Mouse (Mus musculus): Measurements from ENCODE around the gene Galnt17. TPM values are rescaled to one million over a fixed set of nuclear protein-coding genes. Genes with fewer than 3 reads are reported as not detected.
A peak's percentile ranks its signal among the peaks of the same experiment; 100 is the strongest.

Galnt17 gene
- polyA plus RNA-seq, 1 experiment from 2014 or later, result 4.1 TPM

DNA sequence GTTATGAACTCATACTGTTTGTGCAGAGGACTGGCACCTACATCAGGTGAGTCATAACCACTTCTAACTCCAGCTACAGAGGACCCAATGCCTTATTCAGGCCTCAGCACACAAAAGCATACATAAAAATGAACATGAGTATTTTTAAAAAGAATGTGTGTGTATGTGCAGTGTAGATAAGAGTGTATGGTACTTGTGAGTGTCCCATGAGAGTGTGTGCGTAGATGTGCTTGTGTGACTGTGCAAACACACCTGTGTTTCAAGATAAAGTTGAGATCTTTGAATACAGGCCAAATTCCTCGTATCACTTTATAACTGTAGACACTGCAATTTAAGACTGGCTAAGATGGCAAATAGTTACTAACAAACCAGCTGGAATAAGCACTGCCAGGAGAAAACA is 307.7 kb downstream of the Galnt17 start:
- Histone ChIP-seq H3K4me3 (ENCODE audit: low read depth, low read length) (no peak overlapping the region), H3K27me3 (replicated peaks; ENCODE audit: control insufficient read depth, insufficient read depth, low read length) (no peaks in the 10 kb centered on the region), H3K4me1 (ENCODE audit: control insufficient read depth, insufficient read depth, low read length) (no peaks in the 10 kb centered on the region), H3K9me3 (ENCODE audit: control insufficient read depth, low read length) (0 out of 2 replicates have a peak, but pooled peaks cover 6% of the 10 kb centered on the region), H3K27ac (replicated peaks; ENCODE audit: low read depth, low read length) (no peak overlapping the region), H3K9ac (ENCODE audit: low read depth, low read length) (no peak overlapping the region), H3K4me2 (ENCODE audit: low read depth, low read length) (no peak overlapping the region), H3K36me3 (ENCODE audit: control insufficient read depth, insufficient read depth, low read length) (no peaks in the 10 kb centered on the region)
- 78% methylated on average over 2 of the region's 2 CpGs for WGBS
- ATAC-seq (ENCODE audit: low read depth) (no peak), DNase-seq (ENCODE audit: low spot score) (no peak)

DNA sequence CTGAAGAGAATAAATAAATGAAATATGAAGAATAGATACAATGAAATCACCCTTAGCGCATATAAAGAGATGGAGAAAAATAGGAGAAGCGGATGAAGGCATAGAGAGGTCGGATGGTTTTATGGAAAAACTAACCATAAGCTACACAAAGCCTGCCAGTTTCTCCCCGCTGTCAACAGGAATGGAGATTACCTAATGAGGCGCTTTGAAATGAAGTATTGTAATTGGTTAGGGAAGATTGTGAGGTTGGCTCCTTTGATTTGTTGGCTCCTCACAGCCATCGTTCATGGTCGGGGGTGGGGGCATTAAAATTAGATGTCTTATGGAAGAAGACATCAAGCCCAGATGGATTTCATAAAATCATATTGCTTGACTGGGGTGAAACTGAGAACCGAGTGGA is 329.0 kb downstream of the Galnt17 start:
- H3K4me3 ChIP-seq (ENCODE audit: low read depth, low read length), result no peak overlapping the region
- H3K9ac ChIP-seq (ENCODE audit: low read depth, low read length), result no peak overlapping the region
- H3K4me1 ChIP-seq (ENCODE audit: control insufficient read depth, insufficient read depth, low read length), result no peaks in the 10 kb centered on the region
- no peak overlapping the region for H3K4me2 ChIP-seq (ENCODE audit: low read depth, low read length)
- 72% methylated on average over 8 of the region's 8 CpGs for WGBS
- no peaks in the 10 kb centered on the region for H3K36me3 ChIP-seq (ENCODE audit: control insufficient read depth, insufficient read depth, low read length)
- H3K9me3 ChIP-seq (ENCODE audit: control insufficient read depth, low read length), result peaks cover 6% of the 10 kb centered on the region; the same call in 1 of the 2 replicates
- DNase-seq (ENCODE audit: low spot score) (peak; percentile 31), ATAC-seq (ENCODE audit: low read depth) (no peak)
- H3K27me3 ChIP-seq (replicated peaks; ENCODE audit: control insufficient read depth, insufficient read depth, low read length), result no peaks in the 10 kb centered on the region
- H3K27ac ChIP-seq (replicated peaks; ENCODE audit: low read depth, low read length), result no peak overlapping the region

DNA sequence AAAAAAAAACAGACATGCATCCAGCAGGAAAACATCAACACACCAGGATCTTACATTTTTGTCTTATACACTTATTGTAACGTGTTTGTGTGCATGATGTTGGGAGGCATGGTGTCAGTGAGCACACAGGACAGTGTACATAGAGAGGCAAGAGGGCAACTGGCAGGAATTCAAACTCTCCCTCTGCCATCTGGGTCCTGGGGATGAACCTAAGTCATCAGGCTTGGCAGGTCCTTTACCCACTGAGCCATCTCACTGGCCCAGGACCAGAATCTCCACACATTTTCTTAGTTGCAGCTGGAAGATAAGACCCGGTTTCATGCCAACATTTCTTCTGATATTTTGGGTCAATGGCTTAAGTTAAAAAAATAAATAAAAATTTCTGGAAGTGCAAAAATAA is 329.4 kb downstream of the Galnt17 start:
- 55% methylated on average over 2 of the region's 2 CpGs for WGBS
- no peak overlapping the region for H3K9ac ChIP-seq (ENCODE audit: low read depth, low read length)
- no peak for ATAC-seq (ENCODE audit: low read depth)
- DNase-seq (ENCODE audit: low spot score), result no peak
- H3K4me1 ChIP-seq (ENCODE audit: control insufficient read depth, insufficient read depth, low read length), result no peaks in the 10 kb centered on the region
- H3K27ac ChIP-seq (replicated peaks; ENCODE audit: low read depth, low read length), result no peak overlapping the region
- H3K4me2 ChIP-seq (ENCODE audit: low read depth, low read length), result no peak overlapping the region
- no peaks in the 10 kb centered on the region for H3K27me3 ChIP-seq (replicated peaks; ENCODE audit: control insufficient read depth, insufficient read depth, low read length)
- peaks cover 6% of the 10 kb centered on the region; the same call in 1 of the 2 replicates for H3K9me3 ChIP-seq (ENCODE audit: control insufficient read depth, low read length)
- no peak overlapping the region for H3K4me3 ChIP-seq (ENCODE audit: low read depth, low read length)
- H3K36me3 ChIP-seq (ENCODE audit: control insufficient read depth, insufficient read depth, low read length), result no peaks in the 10 kb centered on the region

DNA sequence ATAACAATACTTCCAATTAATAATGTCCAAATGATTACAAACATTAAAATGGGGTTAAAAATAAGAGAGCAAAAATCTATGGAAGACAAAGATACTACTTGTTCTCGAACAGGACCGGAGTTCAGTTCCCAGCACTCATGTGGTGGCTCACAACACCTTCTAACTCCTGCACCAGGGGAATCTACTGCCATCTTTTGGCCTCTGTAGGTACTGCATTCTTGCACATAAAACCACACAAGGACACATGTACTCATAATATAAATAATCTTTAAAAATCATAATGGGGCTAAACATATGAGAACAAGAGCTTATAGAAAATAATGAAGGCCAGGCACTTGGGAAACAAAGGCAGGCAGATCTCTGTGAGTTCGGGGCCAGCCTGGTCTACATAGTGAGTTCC is 330.3 kb downstream of the Galnt17 start:
- H3K9ac ChIP-seq (ENCODE audit: low read depth, low read length), result no peak overlapping the region
- 91% methylated on average over 3 of the region's 3 CpGs for WGBS
- H3K4me2 ChIP-seq (ENCODE audit: low read depth, low read length), result no peak overlapping the region
- DNase-seq (ENCODE audit: low spot score) (no peak), ATAC-seq (ENCODE audit: low read depth) (no peak)
- no peaks in the 10 kb centered on the region for H3K27me3 ChIP-seq (replicated peaks; ENCODE audit: control insufficient read depth, insufficient read depth, low read length)
- H3K4me1 ChIP-seq (ENCODE audit: control insufficient read depth, insufficient read depth, low read length), result no peaks in the 10 kb centered on the region
- no peaks in the 10 kb centered on the region for H3K36me3 ChIP-seq (ENCODE audit: control insufficient read depth, insufficient read depth, low read length)
- no peak overlapping the region for H3K27ac ChIP-seq (replicated peaks; ENCODE audit: low read depth, low read length)
- no peak overlapping the region for H3K4me3 ChIP-seq (ENCODE audit: low read depth, low read length)
- peaks cover 6% of the 10 kb centered on the region; the same call in 1 of the 2 replicates for H3K9me3 ChIP-seq (ENCODE audit: control insufficient read depth, low read length)

DNA sequence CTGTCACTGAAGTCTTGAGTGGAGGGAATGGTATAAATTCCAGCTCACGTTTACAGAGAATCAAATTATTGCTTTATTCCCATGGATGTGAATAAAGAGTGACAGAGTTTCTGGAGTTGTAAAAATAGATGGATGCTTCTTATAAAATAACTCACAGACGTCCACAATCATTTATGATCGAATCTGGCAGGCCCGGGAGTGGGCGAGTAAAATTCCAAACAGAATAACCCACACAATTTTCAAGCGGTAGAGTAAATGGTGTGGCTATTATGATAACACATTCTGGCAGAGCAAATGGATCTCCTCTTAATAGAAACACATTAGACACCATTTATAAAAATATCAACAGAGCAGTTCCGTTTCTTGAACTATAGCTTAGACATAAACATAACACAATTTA is 355.9 kb downstream of the Galnt17 start:
- no peak for ATAC-seq (ENCODE audit: low read depth)
- WGBS, result 65% methylated on average over 7 of the region's 7 CpGs
- H3K27me3 ChIP-seq (replicated peaks; ENCODE audit: control insufficient read depth, insufficient read depth, low read length), result no peaks in the 10 kb centered on the region
- H3K9ac ChIP-seq (ENCODE audit: low read depth, low read length), result no peak overlapping the region
- no peaks in the 10 kb centered on the region for H3K36me3 ChIP-seq (ENCODE audit: control insufficient read depth, insufficient read depth, low read length)
- peaks cover 6% of the 10 kb centered on the region for H3K4me1 ChIP-seq (ENCODE audit: control insufficient read depth, insufficient read depth, low read length)
- DNase-seq (ENCODE audit: low spot score), result peak; percentile 35
- peaks cover 5% of the 10 kb centered on the region; the same call in 1 of the 2 replicates for H3K9me3 ChIP-seq (ENCODE audit: control insufficient read depth, low read length)
- H3K4me2 ChIP-seq (ENCODE audit: low read depth, low read length), result no peak overlapping the region
- H3K4me3 ChIP-seq (ENCODE audit: low read depth, low read length), result no peak overlapping the region
- no peak overlapping the region for H3K27ac ChIP-seq (replicated peaks; ENCODE audit: low read depth, low read length)

DNA sequence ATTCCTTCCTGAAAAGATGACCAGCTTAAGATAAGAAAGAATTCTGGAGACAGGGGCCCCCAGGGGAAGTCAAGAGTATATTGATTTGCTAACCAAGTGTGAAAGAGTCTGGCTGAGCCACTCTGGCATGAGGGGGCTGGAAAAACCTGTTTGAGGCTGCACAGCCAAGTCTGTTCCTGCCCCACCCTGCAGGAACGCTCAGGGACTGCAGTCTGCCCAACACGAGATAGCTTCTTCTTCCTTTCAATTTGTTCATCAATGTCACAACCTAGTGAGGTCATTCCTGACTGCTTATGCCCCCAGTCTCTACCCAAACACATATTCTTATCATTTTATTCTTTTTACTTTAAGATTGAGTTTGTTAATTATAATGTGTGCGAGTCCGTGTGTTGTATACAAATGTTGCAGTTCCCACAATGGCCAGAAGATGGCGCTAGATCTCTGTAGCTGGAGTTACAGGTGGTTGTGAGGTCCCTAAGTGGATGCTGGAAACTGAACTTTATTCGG is 357.4 kb downstream of the Galnt17 start:
- Histone ChIP-seq H3K9ac (ENCODE audit: low read depth, low read length) (no peak overlapping the region), H3K27me3 (replicated peaks; ENCODE audit: control insufficient read depth, insufficient read depth, low read length) (no peaks in the 10 kb centered on the region), H3K4me3 (ENCODE audit: low read depth, low read length) (no peak overlapping the region), H3K4me2 (ENCODE audit: low read depth, low read length) (no peak overlapping the region), H3K4me1 (ENCODE audit: control insufficient read depth, insufficient read depth, low read length) (peaks cover 6% of the 10 kb centered on the region; the same call in 1 of the 2 replicates), H3K9me3 (ENCODE audit: control insufficient read depth, low read length) (peaks cover 5% of the 10 kb centered on the region; the same call in 1 of the 2 replicates), H3K36me3 (ENCODE audit: control insufficient read depth, insufficient read depth, low read length) (no peaks in the 10 kb centered on the region), H3K27ac (replicated peaks; ENCODE audit: low read depth, low read length) (peak overlapping the region; percentile 55)
- ATAC-seq (ENCODE audit: low read depth) (peak; percentile 84), DNase-seq (ENCODE audit: low spot score) (peak; percentile 84)
- 38% methylated on average over 6 of the region's 6 CpGs for WGBS

DNA sequence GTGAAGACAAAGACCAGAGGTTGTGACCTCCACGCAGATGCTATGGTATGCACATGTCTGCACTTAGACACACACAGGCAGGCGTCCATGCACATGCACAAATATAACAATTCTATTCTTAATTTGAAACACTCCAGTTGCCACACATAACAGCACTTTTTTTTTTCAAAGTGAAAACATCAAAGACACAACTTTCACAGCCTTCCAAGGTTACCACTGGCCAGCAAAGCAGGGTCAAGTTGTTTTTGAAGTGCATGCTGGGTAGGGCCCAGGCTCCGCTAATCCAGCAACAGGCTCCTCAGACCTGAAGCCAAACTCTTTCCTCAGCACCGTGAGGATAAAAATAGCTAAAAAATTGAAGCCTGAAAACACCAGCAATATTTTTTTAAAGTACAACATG is 357.9 kb downstream of the Galnt17 start:
- ATAC-seq (ENCODE audit: low read depth), result peak; percentile 50; the same call in 1 of the 2 replicates
- no peak overlapping the region for H3K4me3 ChIP-seq (ENCODE audit: low read depth, low read length)
- WGBS, result 22% methylated on average over 4 of the region's 4 CpGs
- H3K4me1 ChIP-seq (ENCODE audit: control insufficient read depth, insufficient read depth, low read length), result peaks cover 6% of the 10 kb centered on the region; the same call in 1 of the 2 replicates
- no peaks in the 10 kb centered on the region for H3K27me3 ChIP-seq (replicated peaks; ENCODE audit: control insufficient read depth, insufficient read depth, low read length)
- no peak overlapping the region for H3K9ac ChIP-seq (ENCODE audit: low read depth, low read length)
- H3K36me3 ChIP-seq (ENCODE audit: control insufficient read depth, insufficient read depth, low read length), result no peaks in the 10 kb centered on the region
- H3K4me2 ChIP-seq (ENCODE audit: low read depth, low read length), result no peak overlapping the region
- H3K9me3 ChIP-seq (ENCODE audit: control insufficient read depth, low read length), result peaks cover 5% of the 10 kb centered on the region; the same call in 1 of the 2 replicates
- peak; percentile 59 for DNase-seq (ENCODE audit: low spot score)
- H3K27ac ChIP-seq (replicated peaks; ENCODE audit: low read depth, low read length), result peak overlapping the region; percentile 55

DNA sequence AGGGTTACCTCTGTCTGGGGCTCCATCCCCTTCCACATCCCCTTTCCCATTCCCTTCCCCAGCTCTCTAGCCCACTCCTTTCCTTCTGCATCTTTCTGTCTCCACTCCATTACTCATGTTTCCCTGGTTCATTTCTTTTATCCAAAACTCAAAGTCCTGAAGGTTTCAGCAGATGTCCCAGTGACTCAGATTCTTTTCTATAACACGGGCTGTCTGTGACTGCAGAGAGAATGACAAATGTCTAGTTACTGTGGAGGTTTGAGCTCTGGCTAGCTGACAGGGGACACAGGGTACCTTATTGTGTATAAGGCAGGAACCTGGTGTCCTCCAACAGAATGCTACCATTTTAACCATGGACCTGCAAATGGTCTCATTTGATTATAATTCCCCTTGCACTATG is 358.6 kb downstream of the Galnt17 start:
- DNase-seq (ENCODE audit: low spot score), result no peak
- Histone ChIP-seq H3K4me1 (ENCODE audit: control insufficient read depth, insufficient read depth, low read length) (peaks cover 6% of the 10 kb centered on the region; the same call in 1 of the 2 replicates), H3K27ac (replicated peaks; ENCODE audit: low read depth, low read length) (no peak overlapping the region), H3K9ac (ENCODE audit: low read depth, low read length) (no peak overlapping the region), H3K36me3 (ENCODE audit: control insufficient read depth, insufficient read depth, low read length) (no peaks in the 10 kb centered on the region), H3K9me3 (ENCODE audit: control insufficient read depth, low read length) (peaks cover 5% of the 10 kb centered on the region; the same call in 1 of the 2 replicates), H3K27me3 (replicated peaks; ENCODE audit: control insufficient read depth, insufficient read depth, low read length) (no peaks in the 10 kb centered on the region), H3K4me3 (ENCODE audit: low read depth, low read length) (no peak overlapping the region), H3K4me2 (ENCODE audit: low read depth, low read length) (no peak overlapping the region)
- ATAC-seq (ENCODE audit: low read depth), result no peak
- WGBS, result 47% methylated on average over 1 of the region's 1 CpGs

All from embryonic facial prominence, embryonic 14.5 days (tissue).